Mouse (Mus musculus) bone marrow macrophage, adult 2 months (primary cell): ENCODE data around the gene Slc25a11.
A peak's percentile ranks its signal among the peaks of the same experiment; 100 is the strongest.

Source experiments
- CTCF ChIP-seq: IDR thresholded peaks from 2 replicates; pipeline ENCODE4 v1.5.1; 2012; ENCODE audit warnings: low read depth, mild to moderate bottlenecking, low read length, moderate library complexity
- POLR2A ChIP-seq: IDR thresholded peaks from 2 replicates; pipeline ENCODE4 v1.6.1; 2012; ENCODE audit warnings: mild to moderate bottlenecking, low read depth, low read length, borderline replicate concordance

DNA sequence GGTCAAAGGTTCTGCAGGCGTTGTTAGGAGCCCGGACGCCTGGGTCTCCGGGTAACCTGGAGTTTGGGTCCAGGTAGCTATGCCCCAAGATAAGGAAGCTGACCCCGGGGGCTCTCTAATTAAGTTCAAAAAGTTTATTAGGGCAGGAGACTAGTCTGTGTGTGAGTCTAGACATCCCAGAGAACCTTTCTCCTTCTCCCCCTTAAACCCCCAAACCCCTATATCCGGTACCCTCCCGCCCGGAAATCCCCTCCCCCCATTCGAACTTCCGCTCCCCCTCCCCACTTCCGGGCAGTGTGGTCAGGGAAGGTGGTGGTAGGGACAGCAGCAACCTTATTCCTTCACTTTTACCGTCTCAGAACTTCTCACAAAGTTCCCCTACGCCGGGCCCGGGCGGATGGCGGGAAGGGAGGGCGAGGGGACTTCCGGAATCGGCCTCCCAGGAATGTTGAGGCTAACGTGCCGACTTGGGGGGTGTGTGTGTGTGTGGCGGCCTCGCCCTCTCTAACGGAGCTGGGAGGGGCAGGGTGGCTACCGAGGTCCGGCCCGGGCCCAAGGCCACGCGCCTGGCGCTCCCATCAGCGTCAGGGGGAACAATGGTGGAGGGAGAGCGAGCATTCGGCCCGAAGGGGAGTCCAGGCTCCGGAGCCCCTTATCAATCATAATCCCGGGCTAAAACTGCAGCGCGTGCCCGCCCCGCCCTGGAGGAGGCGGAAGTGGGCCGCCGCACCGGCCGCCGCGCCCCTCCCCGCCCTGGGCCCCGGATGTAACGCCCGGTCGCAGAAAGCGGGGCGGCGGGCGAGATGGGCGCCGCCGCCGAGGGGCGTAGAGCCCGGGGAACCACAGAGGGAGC, 6.3 kb upstream of the Slc25a11 start:
- TF ChIP-seq CTCF: no peak
- peak; percentile 51; the same call in 1 of the 2 replicates for TF ChIP-seq POLR2A
